Mouse (Mus musculus): ENCODE results near the gene Stpg1. TPM values are rescaled to one million over a fixed set of nuclear protein-coding genes. Genes with fewer than 3 reads are reported as not detected.

The Stpg1 gene
- total and polyA plus RNA-seq, 3 experiments, result 0.44 TPM; not detected in 2

DNA sequence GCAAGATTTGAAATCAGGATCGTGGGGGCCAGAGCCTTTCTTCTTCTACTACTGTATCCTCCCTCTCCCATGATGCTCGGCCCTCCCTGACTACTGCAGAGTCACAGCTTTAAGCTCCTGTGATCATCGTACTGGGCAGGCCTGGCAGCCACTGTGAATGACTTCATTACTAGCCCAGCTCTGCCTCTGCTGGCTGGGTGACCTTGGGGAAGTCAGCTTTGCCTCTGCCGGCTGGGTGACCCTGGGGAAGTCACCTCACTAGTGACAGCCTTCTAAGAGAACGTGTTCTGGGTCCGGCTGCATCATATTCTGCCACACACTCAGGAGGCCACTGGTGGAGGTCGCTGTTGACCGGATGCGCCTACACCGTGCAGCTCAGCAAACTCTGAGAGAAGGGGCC lies 16.7 kb upstream of the Stpg1 start:
- Histone ChIP-seq H3K4me3 (ENCODE audit: low read depth, low read length) (no peak overlapping the region), H3K36me3 (replicated peaks) (peaks cover 78% of the 10 kb centered on the region), H3K9me3 (replicated peaks) (no peaks in the 10 kb centered on the region), H3K4me1 (ENCODE audit: insufficient read depth, low read depth, low read length) (peaks cover 4% of the 10 kb centered on the region; the same call in 1 of the 2 replicates), H3K27me3 (ENCODE audit: insufficient read depth, low read length) (no peaks in the 10 kb centered on the region)
- DNase-seq (ENCODE audit: low spot score) (no peak), ATAC-seq (ENCODE audit: extremely low read depth, insufficient number of reproducible peaks, low FRiP score, poor library complexity, severe bottlenecking) (no peak)
- TF ChIP-seq CTCF (IDR thresholded peaks at IDR 0.05; ENCODE audit: low read depth, low read length) (no peak), GATA2 (IDR thresholded peaks at IDR 0.05; ENCODE audit: borderline replicate concordance, low read depth, low read length) (no peak), TAL1 (conservative IDR thresholded peaks at IDR 0.05; ENCODE audit: low read depth, low read length) (no peak), GATA1 (IDR thresholded peaks at IDR 0.05; ENCODE audit: borderline replicate concordance, low read length) (no peak), POLR2AphosphoS5 (IDR thresholded peaks at IDR 0.05; ENCODE audit: insufficient replicate concordance, low read depth, low read length) (no peak)

DNA sequence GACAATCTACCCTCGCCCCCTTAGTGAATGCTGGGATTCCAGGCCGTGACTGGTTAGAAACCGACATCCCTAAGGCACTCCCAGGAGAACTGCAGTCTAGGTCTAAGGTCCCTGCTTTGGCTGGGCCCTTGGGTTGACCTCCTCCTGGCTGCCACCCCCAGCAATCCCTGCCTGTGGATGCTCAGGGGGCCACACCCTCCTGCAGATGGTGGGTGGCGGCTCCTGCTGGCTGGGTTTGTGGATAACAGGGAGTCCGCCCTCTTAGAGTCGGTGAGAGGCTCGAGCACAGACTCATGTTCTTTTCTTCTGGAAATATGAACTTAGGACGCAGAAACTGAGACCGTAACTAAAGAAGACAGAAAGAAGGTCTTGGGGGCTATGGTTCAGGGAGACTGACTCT lies 14.2 kb upstream of the Stpg1 start:
- Histone ChIP-seq H3K27me3 (ENCODE audit: insufficient read depth, low read length) (no peaks in the 10 kb centered on the region), H3K4me3 (ENCODE audit: low read depth, low read length) (no peak overlapping the region), H3K36me3 (replicated peaks) (peaks cover 75% of the 10 kb centered on the region), H3K4me1 (ENCODE audit: insufficient read depth, low read depth, low read length) (peaks cover 8% of the 10 kb centered on the region; the same call in 1 of the 2 replicates), H3K9me3 (replicated peaks) (no peaks in the 10 kb centered on the region)
- TF ChIP-seq GATA1 (IDR thresholded peaks at IDR 0.05; ENCODE audit: borderline replicate concordance, low read length), result no peak
- no peak for TF ChIP-seq TAL1 (conservative IDR thresholded peaks at IDR 0.05; ENCODE audit: low read depth, low read length)
- TF ChIP-seq CTCF (IDR thresholded peaks at IDR 0.05; ENCODE audit: low read depth, low read length), result no peak
- no peak for TF ChIP-seq POLR2AphosphoS5 (IDR thresholded peaks at IDR 0.05; ENCODE audit: insufficient replicate concordance, low read depth, low read length)
- TF ChIP-seq GATA2 (IDR thresholded peaks at IDR 0.05; ENCODE audit: borderline replicate concordance, low read depth, low read length), result no peak
- ATAC-seq (ENCODE audit: extremely low read depth, insufficient number of reproducible peaks, low FRiP score, poor library complexity, severe bottlenecking) (no peak), DNase-seq (ENCODE audit: low spot score) (no peak)

DNA sequence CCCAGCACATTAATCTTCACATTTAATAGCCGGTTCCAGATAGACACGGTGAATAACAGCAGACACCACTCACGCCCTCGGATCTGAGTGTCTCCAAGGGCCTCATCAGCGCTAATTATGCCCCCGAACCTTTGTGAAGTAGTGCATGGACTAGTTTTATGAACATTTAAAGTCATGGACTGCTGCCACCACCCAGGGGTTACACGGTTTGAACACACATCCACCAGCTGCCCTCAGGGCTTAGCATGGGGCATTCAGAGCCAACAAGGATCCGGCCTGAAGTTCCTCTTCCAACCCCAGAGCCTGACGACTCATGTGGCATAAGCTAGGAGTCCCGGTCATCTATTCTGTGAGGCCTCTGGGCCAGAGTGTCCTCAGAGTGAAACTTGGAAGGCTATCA lies 9.5 kb upstream of the Stpg1 start:
- no peak for ATAC-seq (ENCODE audit: extremely low read depth, insufficient number of reproducible peaks, low FRiP score, poor library complexity, severe bottlenecking)
- H3K9me3 ChIP-seq (replicated peaks), result no peaks in the 10 kb centered on the region
- H3K27me3 ChIP-seq (ENCODE audit: insufficient read depth, low read length), result no peaks in the 10 kb centered on the region
- peaks cover 76% of the 10 kb centered on the region for H3K36me3 ChIP-seq (replicated peaks)
- DNase-seq (ENCODE audit: low spot score), result no peak
- H3K4me3 ChIP-seq (ENCODE audit: low read depth, low read length), result no peak overlapping the region
- H3K4me1 ChIP-seq (ENCODE audit: insufficient read depth, low read depth, low read length), result peaks cover 8% of the 10 kb centered on the region; the same call in 1 of the 2 replicates
- TF ChIP-seq GATA2 (IDR thresholded peaks at IDR 0.05; ENCODE audit: borderline replicate concordance, low read depth, low read length), result no peak
- no peak for TF ChIP-seq POLR2AphosphoS5 (IDR thresholded peaks at IDR 0.05; ENCODE audit: insufficient replicate concordance, low read depth, low read length)
- TF ChIP-seq GATA1 (IDR thresholded peaks at IDR 0.05; ENCODE audit: borderline replicate concordance, low read length), result no peak
- no peak for TF ChIP-seq TAL1 (conservative IDR thresholded peaks at IDR 0.05; ENCODE audit: low read depth, low read length)
- TF ChIP-seq CTCF (IDR thresholded peaks at IDR 0.05; ENCODE audit: low read depth, low read length), result no peak

- ATAC-seq (ENCODE audit: extremely low read depth, insufficient number of reproducible peaks, low FRiP score, poor library complexity, severe bottlenecking), result no peak
- Histone ChIP-seq H3K27me3 (ENCODE audit: insufficient read depth, low read length) (no peaks in the 10 kb centered on the region), H3K9me3 (replicated peaks) (no peaks in the 10 kb centered on the region), H3K4me1 (ENCODE audit: insufficient read depth, low read depth, low read length) (peaks cover 4% of the 10 kb centered on the region; the same call in 1 of the 2 replicates), H3K4me3 (ENCODE audit: low read depth, low read length) (no peak overlapping the region), H3K36me3 (replicated peaks) (peaks cover 74% of the 10 kb centered on the region)
- TF ChIP-seq CTCF (IDR thresholded peaks at IDR 0.05; ENCODE audit: low read depth, low read length), result no peak
- no peak for DNase-seq (ENCODE audit: low spot score)
These were observed 8.2 kb upstream of the Stpg1 start for GRCm38 (mm10) chr4:135486352-135486751.

DNA sequence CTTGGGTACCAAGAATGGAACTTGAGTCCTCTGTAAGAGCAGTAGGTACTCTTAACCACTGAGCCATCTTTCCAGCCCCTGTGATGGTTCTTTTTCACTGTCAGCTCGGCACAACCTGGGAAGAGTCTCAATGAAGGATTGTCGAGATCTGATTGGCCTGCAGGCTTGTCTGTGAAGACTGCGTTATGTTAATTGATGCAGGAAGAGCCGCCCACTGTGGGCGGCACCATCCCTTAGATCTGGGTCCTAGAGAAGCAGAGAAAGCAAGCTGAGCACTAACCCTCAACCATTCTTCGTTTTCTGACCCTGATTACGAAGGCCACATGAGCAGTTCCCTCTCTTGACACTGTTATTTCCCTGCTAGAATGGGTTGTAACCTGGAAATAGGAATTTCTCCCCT lies 5.3 kb upstream of the Stpg1 start:
- Histone ChIP-seq H3K4me1 (ENCODE audit: insufficient read depth, low read depth, low read length) (peaks cover 11% of the 10 kb centered on the region), H3K36me3 (replicated peaks) (peaks cover 64% of the 10 kb centered on the region), H3K4me3 (ENCODE audit: low read depth, low read length) (no peak overlapping the region), H3K27me3 (ENCODE audit: insufficient read depth, low read length) (no peaks in the 10 kb centered on the region), H3K9me3 (replicated peaks) (no peaks in the 10 kb centered on the region)
- TF ChIP-seq GATA2 (IDR thresholded peaks at IDR 0.05; ENCODE audit: borderline replicate concordance, low read depth, low read length) (no peak), CTCF (IDR thresholded peaks at IDR 0.05; ENCODE audit: low read depth, low read length) (no peak), TAL1 (conservative IDR thresholded peaks at IDR 0.05; ENCODE audit: low read depth, low read length) (no peak), POLR2AphosphoS5 (IDR thresholded peaks at IDR 0.05; ENCODE audit: insufficient replicate concordance, low read depth, low read length) (no peak), GATA1 (IDR thresholded peaks at IDR 0.05; ENCODE audit: borderline replicate concordance, low read length) (no peak)
- no peak for ATAC-seq (ENCODE audit: extremely low read depth, insufficient number of reproducible peaks, low FRiP score, poor library complexity, severe bottlenecking)
- no peak for DNase-seq (ENCODE audit: low spot score)

DNA sequence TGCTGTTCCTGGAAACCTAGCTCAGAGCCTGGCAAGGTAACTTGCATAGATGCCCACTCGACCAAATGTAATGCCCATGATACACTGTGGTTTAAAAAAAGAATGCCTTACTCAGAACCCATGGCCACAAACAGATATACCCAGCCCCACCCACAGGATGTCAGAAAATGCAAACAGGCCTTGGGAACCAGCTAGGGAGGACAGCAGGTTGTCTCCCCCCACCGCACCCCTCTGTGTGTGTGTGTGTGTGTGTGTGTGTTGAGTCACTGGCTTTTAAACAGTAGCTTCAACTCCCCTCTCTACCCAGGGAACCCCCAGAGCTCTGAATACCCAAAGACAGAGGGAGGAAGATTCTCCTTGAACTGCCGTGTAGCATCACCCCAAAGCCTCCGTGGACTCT lies 1.3 kb upstream of the Stpg1 start:
- peaks cover 21% of the 10 kb centered on the region for H3K4me1 ChIP-seq (ENCODE audit: insufficient read depth, low read depth, low read length)
- peak overlapping the region; percentile 88 for H3K4me3 ChIP-seq (ENCODE audit: low read depth, low read length)
- DNase-seq (ENCODE audit: low spot score) (no peak), ATAC-seq (ENCODE audit: extremely low read depth, insufficient number of reproducible peaks, low FRiP score, poor library complexity, severe bottlenecking) (no peak)
- peaks cover 13% of the 10 kb centered on the region; the same call in 1 of the 2 replicates for H3K27me3 ChIP-seq (ENCODE audit: insufficient read depth, low read length)
- H3K36me3 ChIP-seq (replicated peaks), result peaks cover 39% of the 10 kb centered on the region
- no peak for TF ChIP-seq GATA1 (IDR thresholded peaks at IDR 0.05; ENCODE audit: borderline replicate concordance, low read length)
- no peak for TF ChIP-seq TAL1 (conservative IDR thresholded peaks at IDR 0.05; ENCODE audit: low read depth, low read length)
- TF ChIP-seq CTCF (IDR thresholded peaks at IDR 0.05; ENCODE audit: low read depth, low read length), result no peak
- no peak for TF ChIP-seq GATA2 (IDR thresholded peaks at IDR 0.05; ENCODE audit: borderline replicate concordance, low read depth, low read length)
- no peak for TF ChIP-seq POLR2AphosphoS5 (IDR thresholded peaks at IDR 0.05; ENCODE audit: insufficient replicate concordance, low read depth, low read length)
- no peaks in the 10 kb centered on the region for H3K9me3 ChIP-seq (replicated peaks)

All from G1E (cell line).